Mouse (Mus musculus) telencephalon, adult 2 months (tissue): ENCODE measurements around the gene Tm4sf5.
A peak's percentile ranks its signal among the peaks of the same experiment; 100 is the strongest.
"Not testable (repeated sequence)": the region's sequence is repeated elsewhere in the genome, so short reads cannot be mapped to it uniquely, and the experiment has no call there.

Source experiments
- DNase-seq: peaks from one replicate; pipeline ENCODE4 v3.0.0-alpha.2; 2011; ENCODE audit warnings: low read depth, low spot score

Gene Tm4sf5

GRCm38 (mm10) chr11:70509753-70510564, 4.9 kb downstream of the Tm4sf5 start:
- peak; percentile 38 for DNase-seq

- DNase-seq: no peak
Observed at GRCm38 (mm10) chr11:70511242-70511641, 6.2 kb downstream of the Tm4sf5 start.

- no peak for DNase-seq
Observed at GRCm38 (mm10) chr11:70511825-70512224, 6.8 kb downstream of the Tm4sf5 start.

- DNase-seq: no peak
Observed at GRCm38 (mm10) chr11:70512709-70513342, 7.8 kb downstream of the Tm4sf5 start.

GRCm38 (mm10) chr11:70513520-70513919, 8.5 kb downstream of the Tm4sf5 start:
- no peak for DNase-seq

GRCm38 (mm10) chr11:70514288-70514687, 9.2 kb downstream of the Tm4sf5 start, which contains the start of gene Vmo1:
Gene Vmo1 (minus strand): TSS chr11:70514616.
- no peak for DNase-seq

- no peak for DNase-seq
Observed at GRCm38 (mm10) chr11:70516352-70516751, 11.3 kb downstream of the Tm4sf5 start.

GRCm38 (mm10) chr11:70518436-70518835, 13.4 kb downstream of the Tm4sf5 start:
- no peak for DNase-seq

- DNase-seq: no peak
Observed at GRCm38 (mm10) chr11:70518923-70519322, 13.9 kb downstream of the Tm4sf5 start, which contains the start of gene Gltpd2. Gene Gltpd2 (plus strand): TSS chr11:70519196.

GRCm38 (mm10) chr11:70520178-70520769, 15.2 kb downstream of the Tm4sf5 start:
- no peak for DNase-seq

GRCm38 (mm10) chr11:70523306-70523989, 18.4 kb downstream of the Tm4sf5 start:
- not testable (repeated sequence) for DNase-seq

- no peak for DNase-seq
Observed at GRCm38 (mm10) chr11:70524782-70525181, 19.7 kb downstream of the Tm4sf5 start.

GRCm38 (mm10) chr11:70525184-70525678, 20.2 kb downstream of the Tm4sf5 start, which contains the start of gene Psmb6:
Gene Psmb6 (plus strand): TSS chr11:70525367.
- peak; percentile 99 for DNase-seq

- no peak for DNase-seq
Observed at GRCm38 (mm10) chr11:70525726-70526125, 20.7 kb downstream of the Tm4sf5 start.

GRCm38 (mm10) chr11:70526211-70526610, 21.2 kb downstream of the Tm4sf5 start:
- no peak for DNase-seq

GRCm38 (mm10) chr11:70528610-70529009, 23.6 kb downstream of the Tm4sf5 start:
- DNase-seq: no peak

- not testable (repeated sequence) for DNase-seq
Observed at GRCm38 (mm10) chr11:70531065-70531464, 26.0 kb downstream of the Tm4sf5 start.

- no peak for DNase-seq
Observed at GRCm38 (mm10) chr11:70532839-70533238, 27.8 kb downstream of the Tm4sf5 start, which contains the start of gene Gm40193. Gene Gm40193 (minus strand): TSS chr11:70532939.

- DNase-seq: no peak
Observed at GRCm38 (mm10) chr11:70539423-70539822, 34.4 kb downstream of the Tm4sf5 start.

- peak; percentile 51 for DNase-seq
Observed at GRCm38 (mm10) chr11:70539877-70540587, 35.0 kb downstream of the Tm4sf5 start, which contains the start of gene Pld2. Gene Pld2 (plus strand): TSS chr11:70540064.

- DNase-seq: no peak
Observed at GRCm38 (mm10) chr11:70540928-70541327, 35.9 kb downstream of the Tm4sf5 start.
